Mouse (Mus musculus): ENCODE measurements around the gene Mpped2. TPM values are rescaled to one million over a fixed set of nuclear protein-coding genes. Genes with fewer than 3 reads are reported as not detected.

Mpped2 gene
- 0.73 TPM in 2 replicates for polyA plus RNA-seq (2012; rRNA removed)

DNA sequence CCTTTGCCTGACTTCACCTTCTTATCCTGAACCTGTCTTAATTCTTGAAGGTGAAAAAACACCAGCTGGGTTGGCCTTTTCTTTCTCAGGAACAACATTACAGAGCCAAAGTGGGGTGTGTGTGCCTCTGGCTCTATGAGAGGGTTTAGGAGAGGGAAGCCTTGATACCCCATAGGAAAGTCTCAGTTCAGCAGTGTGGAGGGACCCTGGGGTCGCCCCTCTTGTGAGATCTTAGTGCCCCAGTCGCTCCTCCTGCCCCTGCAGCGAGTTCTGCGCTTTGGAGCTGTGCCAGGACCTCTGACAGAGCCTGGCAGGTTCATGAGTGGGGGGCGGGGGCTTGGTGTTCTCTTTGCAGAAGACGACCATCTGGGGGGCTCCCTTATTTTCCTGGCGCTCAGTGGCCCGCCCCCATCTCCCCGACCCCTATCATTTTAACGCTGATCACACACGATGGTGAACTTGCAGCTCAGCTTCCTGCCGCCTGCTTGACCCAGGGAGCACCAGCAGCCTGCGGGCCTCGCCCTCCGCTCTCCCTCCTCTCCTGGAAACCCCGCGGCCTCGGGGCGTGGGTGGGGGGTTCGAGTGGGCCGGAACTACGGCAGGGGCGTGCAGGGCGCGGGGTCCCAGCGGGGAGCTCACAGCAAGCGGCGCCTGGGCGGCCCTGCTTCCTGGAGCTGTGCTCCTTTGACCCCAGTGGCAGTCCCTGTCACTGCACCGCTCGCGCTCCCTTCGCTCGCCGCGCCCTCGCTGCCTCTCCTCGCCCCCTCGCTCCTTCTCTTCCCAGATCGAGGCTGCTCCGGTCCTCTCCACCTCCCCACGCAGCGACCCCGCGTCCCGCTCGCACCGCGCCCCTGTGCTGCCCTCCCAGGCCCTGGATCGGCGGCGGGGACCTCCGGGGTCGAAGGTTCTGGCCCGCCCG lies at the start of gene Mpped2:
Gene Mpped2 (plus strand): TSS at position 487 of the 919 bp plus-strand sequence.
- DNase-seq (ENCODE audit: low read depth, low spot score) = no peak

DNA sequence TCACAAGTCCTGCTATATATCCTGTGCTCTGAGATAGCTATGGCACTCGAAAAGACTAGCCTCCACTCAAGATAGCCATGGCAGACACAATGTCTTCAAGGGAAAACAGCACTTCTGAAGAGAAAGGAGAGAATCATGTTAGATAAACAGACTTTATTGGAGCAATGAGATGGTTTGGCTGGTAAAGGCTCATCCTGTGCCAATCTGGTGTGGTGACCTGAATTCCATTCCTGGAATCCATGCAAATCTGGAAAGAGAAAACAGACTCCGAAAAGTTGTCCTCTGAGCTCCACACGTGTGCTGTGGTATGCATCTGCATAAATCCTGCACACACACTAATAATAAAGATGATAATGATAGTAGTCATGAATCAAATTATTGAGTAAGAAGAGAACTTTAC lies 48.3 kb upstream of the Mpped2 start:
- no peak for DNase-seq (ENCODE audit: low read depth, low spot score)
- WGBS = 74% methylated on average over 3 of the region's 3 CpGs

More for the DNA sequence above, at the start of gene Mpped2:
- WGBS = 1% methylated on average over 56 of the region's 56 CpGs

DNA sequence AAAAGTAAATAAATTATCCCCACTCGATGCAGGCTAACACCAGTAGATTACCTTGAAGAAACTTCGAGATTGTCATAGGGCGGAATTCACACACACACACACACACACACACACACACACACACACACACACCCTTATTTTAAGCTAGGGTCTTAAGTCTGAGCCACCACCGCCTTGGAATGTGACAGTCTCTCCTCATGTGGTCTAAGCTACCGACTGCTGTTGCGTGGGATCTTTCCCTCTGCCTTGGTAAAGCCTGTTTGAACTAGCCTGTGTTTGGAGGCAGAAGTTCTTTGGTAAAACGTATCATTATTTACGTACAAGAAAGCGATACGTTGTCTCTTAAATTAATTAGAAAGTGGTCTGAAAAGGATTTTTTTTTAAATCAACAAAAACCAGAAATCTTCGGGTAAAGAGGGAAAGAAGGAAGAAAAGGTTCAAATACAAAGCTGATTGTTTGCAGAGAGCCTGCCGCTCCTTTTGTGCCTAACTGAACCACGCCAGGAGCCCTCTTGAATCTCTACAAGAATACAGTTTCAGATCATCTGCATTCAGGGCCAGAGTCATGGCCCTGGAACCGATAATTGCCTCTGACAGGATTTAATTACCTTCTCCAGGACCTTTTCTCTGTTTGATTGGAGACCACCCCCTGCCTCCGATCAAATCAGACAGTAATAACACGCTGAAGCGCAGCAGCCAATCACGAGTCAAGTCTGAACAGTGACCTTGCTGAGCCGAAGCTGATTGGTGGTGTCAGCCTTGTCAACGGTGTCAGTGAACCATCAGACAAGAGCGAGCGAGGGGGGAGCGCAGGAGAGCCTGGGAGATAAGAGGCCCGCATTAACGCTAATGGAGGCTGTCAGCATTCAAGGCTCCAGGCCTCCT lies 43.1 kb upstream of the Mpped2 start:
- DNase-seq (ENCODE audit: low read depth, low spot score) = no peak
- WGBS = 8% methylated on average over 25 of the region's 25 CpGs

DNA sequence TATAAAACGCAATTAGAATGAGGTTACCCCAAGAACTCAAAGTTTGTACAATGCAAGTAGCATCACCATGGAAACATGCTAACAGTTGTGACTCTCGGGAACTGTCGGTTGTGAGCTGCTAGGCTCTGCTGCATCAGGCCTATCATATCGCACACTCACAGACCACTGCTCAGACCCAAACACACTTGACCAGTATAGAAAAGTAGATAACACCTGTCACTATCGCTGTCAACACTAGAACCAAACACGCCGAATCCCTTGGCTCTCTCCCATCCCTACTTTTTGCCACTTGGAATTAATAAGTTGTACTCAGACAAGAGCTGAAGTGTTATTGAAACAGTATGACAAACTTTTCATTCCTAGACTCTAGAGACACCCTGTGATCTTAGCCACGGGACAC lies 40.9 kb upstream of the Mpped2 start:
- 83% methylated on average over 8 of the region's 8 CpGs for WGBS
- no peak for DNase-seq (ENCODE audit: low read depth, low spot score)

DNA sequence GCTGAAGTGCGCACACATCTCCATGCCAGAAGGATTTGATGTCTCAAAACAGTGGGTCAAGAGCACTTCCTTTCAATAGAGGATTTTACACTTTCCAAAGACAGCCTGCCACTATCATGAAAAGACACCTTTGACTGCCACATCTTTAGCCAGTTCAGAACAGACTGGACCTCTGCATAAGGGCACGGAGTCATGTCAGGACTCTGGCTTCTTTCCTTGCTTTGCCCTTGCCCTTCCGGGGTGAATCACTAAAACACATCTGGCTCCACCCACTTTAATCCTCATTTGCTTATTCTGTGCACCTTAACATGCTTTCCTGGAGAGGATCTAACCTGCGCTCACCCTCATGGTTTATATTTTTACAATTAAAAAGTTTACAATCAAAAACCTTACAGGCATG lies 40.3 kb upstream of the Mpped2 start:
- 81% methylated on average over 4 of the region's 4 CpGs for WGBS
- no peak for DNase-seq (ENCODE audit: low read depth, low spot score)

DNA sequence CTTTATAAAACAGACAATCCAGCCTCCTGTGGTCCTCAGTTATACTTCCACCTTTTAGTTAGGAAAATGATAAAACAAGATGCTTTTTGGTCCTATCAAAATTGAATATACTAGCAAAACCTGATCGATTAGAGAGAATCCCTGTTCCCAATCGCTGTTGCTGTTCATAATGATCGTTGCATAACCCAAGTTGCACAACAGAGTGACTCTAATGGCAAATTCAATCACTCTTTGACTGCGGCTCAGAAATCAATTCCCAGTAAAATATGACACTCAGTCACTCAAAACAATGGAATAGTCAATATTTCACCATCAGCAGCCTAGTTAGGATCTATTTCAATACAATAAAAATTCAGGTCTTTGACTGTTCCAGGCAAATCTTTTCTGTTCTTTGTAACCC lies 39.8 kb upstream of the Mpped2 start:
- DNase-seq (ENCODE audit: low read depth, low spot score) = no peak
- WGBS = 87% methylated on average over 4 of the region's 4 CpGs

DNA sequence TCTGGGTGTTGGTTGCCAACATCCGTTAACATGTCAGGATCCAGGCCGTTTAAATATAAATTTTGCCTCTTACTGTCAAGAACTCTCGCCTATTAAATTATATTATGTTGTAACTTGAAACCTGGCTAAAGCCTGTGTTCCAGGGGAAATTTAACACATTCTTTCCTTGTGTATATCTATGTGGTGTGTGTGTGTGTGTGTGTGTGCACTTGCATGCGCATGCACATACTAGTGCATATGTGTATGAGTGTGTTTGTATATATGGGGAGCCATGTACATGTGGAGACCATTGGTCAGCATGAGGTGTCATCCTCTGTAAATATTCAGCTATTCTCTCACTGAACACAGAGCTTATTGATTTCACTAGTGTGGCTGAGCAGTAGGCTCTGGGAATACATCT lies 37.8 kb upstream of the Mpped2 start:
- 50% methylated on average over 4 of the region's 4 CpGs for WGBS
- DNase-seq (ENCODE audit: low read depth, low spot score) = no peak

DNA sequence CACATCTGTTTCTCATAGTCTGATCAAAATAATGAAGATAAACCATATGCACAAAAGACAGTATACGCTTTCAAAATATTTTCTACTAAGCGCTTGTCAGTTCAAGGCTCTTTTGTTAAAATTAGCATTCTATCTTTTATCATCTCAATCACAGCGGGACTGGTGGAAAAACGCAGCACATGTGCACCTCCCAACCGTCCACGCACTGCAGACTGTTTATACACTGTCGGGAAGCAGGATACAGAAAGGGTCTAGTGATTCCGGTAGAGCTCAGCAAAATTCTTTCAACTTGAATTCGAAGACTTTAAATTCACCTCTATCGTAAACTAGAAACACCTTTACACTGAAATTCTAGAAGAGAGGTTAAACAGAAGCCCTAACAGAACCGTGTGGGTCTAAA lies 27.8 kb upstream of the Mpped2 start:
- DNase-seq (ENCODE audit: low read depth, low spot score) = no peak
- 61% methylated on average over 11 of the region's 11 CpGs for WGBS

DNA sequence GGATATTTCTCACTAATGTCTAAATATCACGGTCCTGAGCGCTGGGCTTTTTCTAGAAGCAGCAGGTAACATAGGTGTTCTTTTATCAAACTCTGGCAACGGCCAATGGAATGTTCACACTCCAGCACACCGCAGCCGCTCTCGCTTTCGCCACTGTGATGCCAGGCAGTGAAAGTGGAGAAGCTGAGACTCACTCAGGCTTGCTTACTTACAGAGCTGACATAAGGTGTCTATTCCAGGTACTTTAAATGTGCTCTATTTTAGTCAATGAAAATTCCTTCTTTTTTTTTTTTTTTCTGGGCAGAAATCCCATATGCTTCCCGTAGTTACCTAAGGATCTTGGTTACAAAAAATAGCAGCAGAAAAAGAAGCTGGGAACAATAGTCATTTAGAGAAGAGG lies 18.8 kb upstream of the Mpped2 start:
- DNase-seq (ENCODE audit: low read depth, low spot score) = no peak
- 87% methylated on average over 8 of the region's 8 CpGs for WGBS

DNA sequence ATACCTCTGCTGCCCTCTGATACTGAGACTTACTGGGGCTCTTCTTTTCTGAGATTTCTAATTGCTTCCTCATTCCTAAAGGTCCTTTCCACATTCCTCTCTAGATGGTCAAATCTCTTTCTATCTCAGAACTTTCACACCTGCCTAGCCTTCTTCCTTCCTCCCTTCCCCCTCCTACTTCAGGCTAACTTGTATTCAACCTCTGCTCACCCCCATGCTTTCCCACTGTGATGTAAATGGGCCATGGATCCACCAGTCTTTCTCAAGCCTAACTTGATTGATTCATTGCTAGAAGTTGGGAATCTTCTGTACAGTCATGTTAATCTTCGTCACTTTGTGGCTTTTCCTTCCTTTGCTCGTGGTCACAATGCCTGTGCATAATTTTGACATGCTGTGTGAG lies 15.6 kb upstream of the Mpped2 start:
- no peak for DNase-seq (ENCODE audit: low read depth, low spot score)
- WGBS = 60% methylated on average over 2 of the region's 2 CpGs

DNA sequence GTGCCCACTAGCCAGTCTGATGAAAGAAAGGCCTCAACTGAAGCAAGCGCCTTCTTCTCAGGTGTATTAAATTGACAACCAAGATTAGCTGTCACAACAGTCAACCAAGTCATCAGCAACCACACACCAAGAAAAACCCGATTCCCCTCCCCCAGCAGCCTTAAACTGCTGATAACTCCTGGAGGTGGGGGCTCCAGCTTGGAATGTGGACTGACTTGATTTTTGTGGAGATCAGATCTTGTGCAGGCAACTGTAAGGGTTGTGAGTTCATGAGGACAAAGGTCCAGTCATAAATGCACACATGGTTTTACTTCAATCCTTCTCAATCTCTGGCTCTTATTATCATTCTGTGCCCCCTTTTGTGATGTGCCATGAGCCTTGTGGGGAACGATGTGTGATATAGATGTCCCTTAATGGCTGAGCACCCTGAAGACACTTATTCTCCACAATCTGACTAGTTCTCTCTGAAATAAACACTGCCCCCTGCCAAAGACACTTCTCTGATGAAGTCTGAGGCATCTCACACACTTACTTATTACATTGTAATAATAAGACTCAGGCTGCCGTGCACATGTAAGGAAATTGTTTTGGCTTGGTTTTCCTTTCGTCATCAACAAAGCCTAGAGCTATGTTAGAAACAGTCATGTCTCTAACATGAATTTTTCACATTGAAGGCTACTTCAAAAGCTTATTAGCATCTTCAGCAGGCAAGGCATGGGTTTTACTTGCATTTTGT lies 13.2 kb upstream of the Mpped2 start:
- 55% methylated on average over 5 of the region's 5 CpGs for WGBS
- no peak for DNase-seq (ENCODE audit: low read depth, low spot score)

DNA sequence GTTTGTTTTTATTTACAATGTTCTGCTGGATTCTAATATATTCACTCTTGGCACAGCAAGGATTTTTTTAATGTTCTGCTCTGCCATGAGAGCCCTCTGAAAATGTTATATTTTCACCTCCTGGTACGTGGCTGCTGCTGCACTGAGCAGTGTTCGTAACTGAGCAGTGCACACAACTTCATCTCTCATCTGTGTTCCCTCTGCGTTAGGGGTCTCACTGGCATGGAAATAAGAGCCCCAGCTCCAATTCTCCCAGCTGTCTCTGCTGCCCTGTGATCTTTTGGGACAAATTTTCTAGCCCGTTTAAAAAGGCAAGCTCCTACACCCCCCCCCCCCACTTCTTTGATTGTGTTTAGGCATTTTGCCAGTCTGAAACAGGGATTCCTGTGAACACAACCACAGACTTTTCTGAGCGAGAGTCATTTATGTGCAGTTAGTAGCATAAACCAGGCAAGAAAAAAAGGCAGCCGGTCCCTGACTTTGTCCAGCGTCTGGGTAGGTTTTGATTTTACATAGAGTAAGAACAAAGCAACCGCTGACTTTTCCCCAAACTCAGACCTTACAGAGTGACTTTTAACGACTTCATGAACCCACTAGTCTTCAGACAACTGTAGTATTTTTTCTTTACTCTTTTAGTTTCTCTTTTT lies 9.8 kb upstream of the Mpped2 start:
- 45% methylated on average over 9 of the region's 9 CpGs for WGBS
- no peak for DNase-seq (ENCODE audit: low read depth, low spot score)

DNA sequence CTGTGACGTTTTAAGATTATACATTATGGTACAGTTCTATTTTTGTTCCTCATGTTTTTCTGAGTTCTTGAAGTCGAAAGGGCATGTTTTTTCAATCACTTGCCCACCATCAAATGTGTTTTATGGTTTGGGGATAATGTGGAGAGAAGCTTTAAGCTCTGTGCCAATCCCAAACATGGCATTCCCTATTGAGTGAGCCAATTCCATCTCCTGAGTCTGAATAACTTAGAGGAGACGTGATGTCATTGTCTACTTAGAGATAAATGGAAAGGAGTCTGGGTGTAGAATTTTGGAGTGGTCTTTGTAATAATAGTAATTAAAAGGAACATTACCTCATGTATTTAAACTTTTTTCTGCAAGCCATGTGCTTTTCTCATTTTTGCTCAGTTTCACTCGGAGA lies 9.2 kb upstream of the Mpped2 start:
- WGBS = 55% methylated on average over 4 of the region's 4 CpGs

DNA sequence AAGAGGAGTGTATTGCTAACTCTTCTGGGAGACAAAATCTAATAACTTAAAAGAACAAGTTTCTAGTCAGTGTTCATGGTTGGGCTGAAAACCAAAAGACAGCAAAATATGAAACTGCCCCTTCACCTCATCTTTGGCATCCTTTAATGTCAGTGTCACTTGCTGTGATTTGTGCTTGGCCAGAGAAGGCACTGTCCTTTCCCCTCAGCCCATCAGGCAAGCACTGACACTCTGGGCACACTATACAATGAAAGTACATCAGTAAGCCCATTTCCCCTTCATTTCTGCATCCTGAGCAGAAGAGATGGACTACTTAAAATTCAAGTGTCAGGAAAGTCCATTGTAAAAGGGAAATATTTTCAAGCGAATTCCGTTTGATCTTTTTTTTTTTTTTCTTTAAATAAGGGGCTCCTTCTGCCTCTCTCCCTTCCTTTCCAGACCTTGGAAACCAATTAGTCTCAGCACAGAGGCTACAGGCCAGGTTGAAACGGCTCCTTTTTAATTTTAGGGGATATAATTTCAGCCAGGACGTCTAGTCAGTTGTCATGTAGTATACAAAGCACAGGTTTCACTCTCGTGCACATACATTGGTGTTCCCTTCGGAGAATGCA lies 1.2 kb upstream of the Mpped2 start:
- WGBS = 45% methylated on average over 6 of the region's 6 CpGs

More for the DNA sequence above, 9.2 kb upstream of the Mpped2 start:
- no peak for DNase-seq (ENCODE audit: low read depth, low spot score)

DNA sequence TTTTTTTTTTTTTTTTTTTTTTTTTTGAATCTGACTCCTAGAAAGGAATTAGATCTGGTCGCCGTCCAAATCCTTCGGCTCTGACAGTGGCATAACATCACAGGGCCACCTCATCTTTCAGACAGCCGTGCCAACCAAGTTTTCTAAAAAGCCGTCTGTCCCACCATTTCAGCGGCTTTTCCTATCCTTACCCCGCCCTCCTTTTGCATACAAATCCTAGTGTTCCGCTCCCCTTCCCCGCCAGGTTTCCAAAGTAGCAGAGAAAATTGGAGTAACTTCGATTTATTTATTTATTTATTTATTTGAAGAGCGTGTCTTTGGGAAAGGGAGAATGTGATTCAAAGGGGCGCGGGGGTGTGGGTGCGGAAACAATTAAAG lies 675 bp upstream of the Mpped2 start:
- DNase-seq (ENCODE audit: low read depth, low spot score) = no peak
- WGBS = 23% methylated on average over 14 of the region's 14 CpGs

More for the DNA sequence above, 1.2 kb upstream of the Mpped2 start:
- DNase-seq (ENCODE audit: low read depth, low spot score) = no peak

DNA sequence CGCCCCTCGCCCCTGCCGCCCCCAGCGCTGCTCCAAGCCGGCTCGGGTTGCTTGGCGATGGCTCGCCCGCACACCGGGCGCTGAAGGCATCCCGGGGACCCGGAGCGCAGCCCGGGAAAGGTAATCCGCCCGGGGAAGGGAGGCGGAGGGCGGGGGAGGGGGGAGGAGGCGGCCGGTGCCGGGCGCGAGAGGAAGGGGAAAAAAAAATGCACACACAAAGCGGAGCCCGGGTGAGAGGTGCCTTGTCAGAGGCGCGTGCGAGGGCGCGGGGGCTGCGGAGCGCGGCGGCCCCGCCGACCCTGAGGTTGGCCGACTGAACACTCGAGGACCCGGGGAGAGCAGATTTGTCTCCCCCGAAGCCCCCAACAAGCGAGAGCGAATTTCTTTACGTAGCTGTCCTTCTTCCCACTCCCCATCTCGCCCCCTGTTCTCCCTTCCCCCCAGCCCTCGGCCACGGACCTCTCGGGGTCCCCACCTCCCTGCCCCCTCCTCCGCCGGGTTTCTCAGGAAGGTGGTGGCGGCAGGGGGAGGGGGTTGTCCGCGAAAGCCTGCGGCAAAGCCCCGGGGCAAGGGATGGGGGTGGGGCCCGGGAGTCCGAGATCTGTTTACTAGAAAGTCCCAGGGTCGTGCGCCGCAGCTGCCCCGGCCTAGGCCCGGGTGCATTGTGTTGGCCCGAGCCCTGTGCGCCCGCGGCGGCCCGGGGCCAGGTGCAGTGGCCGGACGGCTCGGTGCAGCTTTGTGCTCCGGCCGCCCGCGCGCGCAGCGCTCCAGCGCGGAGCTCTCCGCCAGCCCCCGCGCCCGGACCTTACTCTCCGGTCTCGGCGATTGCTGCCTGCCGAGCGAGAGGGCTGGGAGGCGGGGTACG lies 865 bp downstream of the Mpped2 start:
- DNase-seq (ENCODE audit: low read depth, low spot score) = no peak
- WGBS = 2% methylated on average over 90 of the region's 91 CpGs

DNA sequence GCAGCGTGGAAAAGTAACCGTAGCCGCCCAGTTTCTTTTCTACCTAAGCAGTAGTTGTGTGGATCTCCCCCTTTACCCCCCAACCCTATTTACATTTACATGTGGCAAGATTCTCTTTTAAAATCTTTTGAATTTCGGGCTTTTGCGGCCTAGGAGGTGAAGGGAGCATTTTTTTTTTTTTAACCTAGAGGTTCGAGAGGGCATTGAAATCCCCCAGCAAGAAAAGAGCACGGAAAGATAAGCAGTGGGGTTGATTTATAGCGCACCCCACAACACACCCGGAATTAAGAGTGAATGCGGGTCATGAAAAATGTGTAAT lies 1.5 kb downstream of the Mpped2 start:
- DNase-seq (ENCODE audit: low read depth, low spot score) = no peak
- WGBS = 2% methylated on average over 10 of the region's 10 CpGs

Measured in large intestine, adult 2 months (tissue).